13 mouse cellular contexts compared by ENCODE assay signal in the genomic region with DNA sequence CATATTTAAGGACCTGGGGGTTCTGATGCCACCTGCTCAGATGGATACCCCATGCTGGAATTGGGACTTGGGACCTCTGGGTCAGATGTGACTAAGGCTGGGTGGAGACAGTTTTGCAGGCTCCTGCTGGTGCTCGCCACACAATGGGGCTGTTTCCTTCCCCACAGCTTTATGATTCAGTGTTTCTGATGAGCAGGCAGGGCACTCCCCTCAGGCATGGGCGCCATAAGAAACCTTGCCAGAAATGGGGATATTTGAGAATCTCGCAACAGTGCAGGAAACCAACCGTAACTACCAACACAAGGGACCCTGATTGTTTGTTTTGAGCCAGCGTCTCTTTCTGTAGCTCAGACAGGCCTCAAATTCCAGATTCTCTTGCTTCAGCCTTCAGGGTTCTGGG. TPM values are rescaled to one million over a fixed set of nuclear protein-coding genes. Genes with fewer than 3 reads are reported as not detected.
DNase-seq lines count a peak whose midpoint lies in the region; ATAC-seq and TF ChIP-seq lines count a peak whose summit lies in the region.
"Had no signal": no experiment of that assay in that cellular context is flagged by ENCODE, and none has a peak within 500 bp of the region (broad histone marks: within the 10 kb centered on the region; RNA-seq: fewer than 3 reads in every experiment).

No protein-coding gene starts in this region.

- 48% methylated on average over 5 of the region's 5 CpGs for WGBS in heart, adult 2 months
- 17% methylated on average over 5 of the region's 5 CpGs for WGBS in macrophage (ENCODE audit: missing documents)
- 69% methylated on average over 5 of the region's 5 CpGs for WGBS in midbrain, postnatal 0 days

- no peaks in the 10 kb centered on the region for H3K27me3 ChIP-seq in heart, adult 2 months (ENCODE audit: control insufficient read depth, insufficient read depth, low read length)
- no peaks in the 10 kb centered on the region for H3K27me3 ChIP-seq in C2C12 (ENCODE audit: control insufficient read depth, insufficient read depth, insufficient read length)
- no peaks in the 10 kb centered on the region for H3K27me3 ChIP-seq in midbrain, postnatal 0 days (ENCODE audit: insufficient read depth, low read length)
- H3K27me3 ChIP-seq: forebrain, embryonic 15.5 days; intestine, embryonic 15.5 days had no signal

- no peak for TF ChIP-seq POLR2A in heart, adult 2 months (IDR thresholded peaks at IDR 0.05; ENCODE audit: insufficient read depth, low read depth, low read length)

- no peak overlapping the region for H3K4me3 ChIP-seq in heart, adult 2 months
- no peak overlapping the region for H3K4me3 ChIP-seq in C2C12 (ENCODE audit: insufficient read depth, poor library complexity, severe bottlenecking)
- H3K4me3 ChIP-seq in macrophage (ENCODE audit: inconsistent target), result no peak overlapping the region
- no peak overlapping the region for H3K4me3 ChIP-seq in midbrain, postnatal 0 days (ENCODE audit: low read depth, low read length)
- H3K4me3 ChIP-seq: forebrain, embryonic 15.5 days; intestine, embryonic 15.5 days; midbrain, embryonic 13.5 days had no signal

- peak overlapping the region; percentile 43 for H3K27ac ChIP-seq in heart, adult 2 months
- peak overlapping the region; percentile 87 for H3K27ac ChIP-seq in macrophage
- no peak overlapping the region for H3K27ac ChIP-seq in midbrain, postnatal 0 days (ENCODE audit: low read depth, low read length)
- H3K27ac ChIP-seq: forebrain, embryonic 15.5 days; intestine, embryonic 15.5 days; liver, embryonic 14.5 days; midbrain, embryonic 13.5 days had no signal

- TF ChIP-seq EP300 in heart, adult 2 months (IDR thresholded peaks at IDR 0.05; ENCODE audit: insufficient read depth, low read depth, low read length), result no peak

- H3K4me2 ChIP-seq in midbrain, postnatal 0 days (ENCODE audit: low read depth, low read length, poor library complexity, severe bottlenecking), result no peak overlapping the region
- H3K4me2 ChIP-seq: forebrain, embryonic 15.5 days; intestine, embryonic 15.5 days; midbrain, embryonic 13.5 days had no signal

- H3K79me2 ChIP-seq in heart, adult 2 months (replicated peaks; ENCODE audit: control insufficient read depth, insufficient read depth, low read length), result no peaks in the 10 kb centered on the region
- H3K79me2 ChIP-seq in C2C12 (ENCODE audit: control insufficient read depth, insufficient read depth), result peaks cover 25% of the 10 kb centered on the region
- no peaks in the 10 kb centered on the region for H3K79me2 ChIP-seq in macrophage (ENCODE audit: inconsistent target)

- H3K36me3 ChIP-seq in heart, adult 2 months (ENCODE audit: control insufficient read depth, insufficient read depth, low read length), result no peaks in the 10 kb centered on the region
- no peaks in the 10 kb centered on the region for H3K36me3 ChIP-seq in C2C12 (ENCODE audit: control insufficient read depth, insufficient read depth)
- no peaks in the 10 kb centered on the region for H3K36me3 ChIP-seq in macrophage (ENCODE audit: inconsistent target)
- H3K36me3 ChIP-seq in midbrain, postnatal 0 days (ENCODE audit: insufficient read depth, low read length), result no peaks in the 10 kb centered on the region
- H3K36me3 ChIP-seq: forebrain, embryonic 15.5 days; intestine, embryonic 15.5 days; midbrain, embryonic 13.5 days had no signal

- no peaks in the 10 kb centered on the region for H3K9me3 ChIP-seq in midbrain, postnatal 0 days (ENCODE audit: low read length)
- H3K9me3 ChIP-seq: forebrain, embryonic 15.5 days; intestine, embryonic 15.5 days; midbrain, embryonic 13.5 days had no signal

- no peak overlapping the region for H3ac ChIP-seq in C2C12 (ENCODE audit: control insufficient read depth, insufficient read length, low read depth)

- peaks cover 3% of the 10 kb centered on the region; the same call in 1 of the 2 replicates for H3K4me1 ChIP-seq in heart, adult 2 months (ENCODE audit: control insufficient read depth, insufficient read depth, low read length)
- H3K4me1 ChIP-seq in midbrain, postnatal 0 days (ENCODE audit: insufficient read depth, low read length), result peaks cover 10% of the 10 kb centered on the region

- no peak overlapping the region for H3K9ac ChIP-seq in heart, adult 2 months (ENCODE audit: low read depth, low read length)
- H3K9ac ChIP-seq in midbrain, postnatal 0 days (replicated peaks; ENCODE audit: low read length, poor library complexity, severe bottlenecking), result no peak overlapping the region
- H3K9ac ChIP-seq: forebrain, embryonic 15.5 days; intestine, embryonic 15.5 days; liver, embryonic 14.5 days; midbrain, embryonic 13.5 days had no signal

- ATAC-seq in midbrain, postnatal 0 days (ENCODE audit: low FRiP score), result no peak
- ATAC-seq: forebrain, embryonic 15.5 days; intestine, embryonic 15.5 days; midbrain, embryonic 13.5 days had no signal

- DNase-seq in heart, adult 2 months, result peak in 1 of 2 experiments; percentile 40
- DNase-seq in heart, postnatal 4 days, result no peak
- peak; percentile 36 for DNase-seq in brain, adult 2 months (ENCODE audit: low read depth, low spot score)
- no peak for DNase-seq in midbrain, postnatal 0 days (ENCODE audit: low spot score)
- DNase-seq in gastrocnemius, postnatal 4 days (ENCODE audit: low spot score in 2 of 2), result no peak
- DNase-seq: embryo, embryonic 11 days; right cerebral cortex, postnatal 4 days had no signal

- intact Hi-C loops in heart, adult 2 months (cut with DNase I), result loop anchor here (2.0 to 5.0 kb wide), 2 partner anchors 14 to 36 kb away; no protein-coding TSS in a partner anchor

- TF ChIP-seq CTCF in heart, adult 2 months (IDR thresholded peaks at IDR 0.05), result no peak
- TF ChIP-seq CTCF in C2C12 (IDR thresholded peaks at IDR 0.05; ENCODE audit: control insufficient read depth, insufficient read depth, insufficient read length), result no peak
- no peak for TF ChIP-seq CTCF in midbrain, postnatal 0 days (IDR thresholded peaks at IDR 0.05)

- H3K79me3 ChIP-seq in C2C12 (ENCODE audit: low read depth), result peaks cover 16% of the 10 kb centered on the region

RNA-seq across cellular contexts. Expression of a gene that starts 2.2 kb away (rescaled TPM):
- total RNA-seq in heart, adult 2 months (2021), result 10 to 100 TPM; 10.0 to 14.4 TPM
- polyA plus RNA-seq in heart, adult 2 months (2012; rRNA removed), result 9.9 and 13.1 TPM in 2 replicates
- 10 to 100 TPM; 17.9 to 19.5 TPM for total RNA-seq in heart, postnatal 4 days (2021)
- polyA plus RNA-seq in C2C12 (2012; fragmentation: generic; extraction: Trizol) (92.7 TPM), macrophage (2018) (3.0 to 9.5 TPM (median 6.7 TPM) in 3 replicates)
- 1 to 10 TPM in 4 of 26 experiments, under 1 TPM in 2, not detected in 20; 0.63 to 3.3 (median 1.4) TPM for total RNA-seq in macrophage (2018; cell fraction: chromatin; rRNA removed)
- total RNA-seq in macrophage (2018; cell fraction: cytosol; rRNA removed), result 1 to 10 TPM; 1.1 to 8.4 (median 3.7) TPM
- 1 to 10 TPM in 12 of 26 experiments, under 1 TPM in 10, not detected in 4; 0.46 to 3.4 (median 1.0) TPM for total RNA-seq in macrophage (2018; cell fraction: nucleus; rRNA removed)
- 9.3 and 11.5 TPM in 2 replicates for total RNA-seq in midbrain, postnatal 0 days (2014; rRNA removed)
- polyA plus RNA-seq in midbrain, postnatal 0 days (2015; fragmentation: Nextera tagmentation; extraction: Ambion mirVana), result 11.9 and 13.7 TPM in 2 replicates
- 10 to 100 TPM; 11.5 to 11.8 TPM for total RNA-seq in gastrocnemius, postnatal 4 days (2021)

RNA-seq across cellular contexts. Expression of a gene that starts 16.1 kb away (rescaled TPM):
- total RNA-seq in heart, adult 2 months (2021), result 10 to 100 TPM; 21.1 to 21.9 TPM
- 55.0 and 61.4 TPM in 2 replicates for polyA plus RNA-seq in heart, adult 2 months (2012; rRNA removed)
- 10 to 100 TPM; 37.3 to 40.7 TPM for total RNA-seq in heart, postnatal 4 days (2021)
- polyA plus RNA-seq in C2C12 (2012; fragmentation: generic; extraction: Trizol) (33.0 TPM), macrophage (2018) (2.9 to 12.9 TPM (median 8.4 TPM) in 3 replicates)
- 1 to 10 TPM in 21 of 26 experiments, under 1 TPM in 5; 0.34 to 8.7 (median 1.7) TPM for total RNA-seq in macrophage (2018; cell fraction: chromatin; rRNA removed)
- total RNA-seq in macrophage (2018; cell fraction: cytosol; rRNA removed), result 1 to 10 TPM; 1.9 to 9.0 (median 3.2) TPM
- 10 to 100 TPM in 3 of 26 experiments, 1 to 10 TPM in 23; 1.9 to 15.2 (median 3.9) TPM for total RNA-seq in macrophage (2018; cell fraction: nucleus; rRNA removed)
- 14.7 and 15.1 TPM in 2 replicates for total RNA-seq in midbrain, postnatal 0 days (2014; rRNA removed)
- polyA plus RNA-seq in midbrain, postnatal 0 days (2015; fragmentation: Nextera tagmentation; extraction: Ambion mirVana), result 2.9 and 3.6 TPM in 2 replicates
- total RNA-seq in gastrocnemius, postnatal 4 days (2021), result 10 to 100 TPM; 33.7 to 34.8 TPM

RNA-seq across cellular contexts. Expression of a gene that starts 32.6 kb away (rescaled TPM):
- 10 to 100 TPM; 20.2 to 20.3 TPM for total RNA-seq in heart, adult 2 months (2021)
- 27.6 and 33.6 TPM in 2 replicates for polyA plus RNA-seq in heart, adult 2 months (2012; rRNA removed)
- total RNA-seq in heart, postnatal 4 days (2021), result 10 to 100 TPM; 28.4 to 32.4 TPM
- polyA plus RNA-seq in C2C12 (2012; fragmentation: generic; extraction: Trizol) (11.3 TPM), macrophage (2018) (10.8 to 19.0 TPM (median 16.4 TPM) in 3 replicates)
- 100 to 1,000 TPM in 25 of 26 experiments, 10 to 100 TPM in 1; 94.8 to 230 (median 183) TPM for total RNA-seq in macrophage (2018; cell fraction: chromatin; rRNA removed)
- total RNA-seq in macrophage (2018; cell fraction: cytosol; rRNA removed), result 10 to 100 TPM; 11.2 to 23.1 (median 16.7) TPM
- total RNA-seq in macrophage (2018; cell fraction: nucleus; rRNA removed), result 100 to 1,000 TPM in 6 of 26 experiments, 10 to 100 TPM in 20; 55.3 to 113 (median 81.8) TPM
- 71.8 and 83.9 TPM in 2 replicates for total RNA-seq in midbrain, postnatal 0 days (2014; rRNA removed)
- 48.8 and 50.6 TPM in 2 replicates for polyA plus RNA-seq in midbrain, postnatal 0 days (2015; fragmentation: Nextera tagmentation; extraction: Ambion mirVana)
- total RNA-seq in gastrocnemius, postnatal 4 days (2021), result 10 to 100 TPM; 18.6 to 22.3 TPM

RNA-seq across cellular contexts. Expression of a gene that starts 40.8 kb away (rescaled TPM):
- 10 to 100 TPM; 18.2 to 21.3 TPM for total RNA-seq in heart, adult 2 months (2021)
- polyA plus RNA-seq in heart, adult 2 months (2012; rRNA removed), result 15.1 and 21.4 TPM in 2 replicates
- 10 to 100 TPM; 16.7 to 19.5 TPM for total RNA-seq in heart, postnatal 4 days (2021)
- polyA plus RNA-seq in C2C12 (2012; fragmentation: generic; extraction: Trizol), result 18.7 TPM
- 100 to 1,000 TPM in 23 of 26 experiments, 10 to 100 TPM in 3; 84.4 to 383 (median 149) TPM for total RNA-seq in macrophage (2018; cell fraction: chromatin; rRNA removed)
- total RNA-seq in macrophage (2018; cell fraction: cytosol; rRNA removed), result 100 to 1,000 TPM in 10 of 26 experiments, 10 to 100 TPM in 16; 76.0 to 130 (median 96.6) TPM
- total RNA-seq in macrophage (2018; cell fraction: nucleus; rRNA removed), result 100 to 1,000 TPM; 100 to 448 (median 137) TPM
- 62.5 to 98.7 TPM (median 75.6 TPM) in 3 replicates for polyA plus RNA-seq in macrophage (2018)
- 19.3 and 21.9 TPM in 2 replicates for total RNA-seq in midbrain, postnatal 0 days (2014; rRNA removed)
- 30.6 and 33.0 TPM in 2 replicates for polyA plus RNA-seq in midbrain, postnatal 0 days (2015; fragmentation: Nextera tagmentation; extraction: Ambion mirVana)
- 10 to 100 TPM; 18.5 to 21.5 TPM for total RNA-seq in gastrocnemius, postnatal 4 days (2021)

RNA-seq across cellular contexts. Expression of a gene that starts 44.9 kb away (rescaled TPM):
- 1 to 10 TPM; 2.3 to 2.5 TPM for total RNA-seq in heart, adult 2 months (2021)
- polyA plus RNA-seq in heart, adult 2 months (2012; rRNA removed), result 5.0 and 5.5 TPM in 2 replicates
- total RNA-seq in heart, postnatal 4 days (2021), result 10 to 100 TPM in 1 of 2 experiments, 1 to 10 TPM in 1; 8.8 to 10.6 TPM
- 16.5 TPM for polyA plus RNA-seq in C2C12 (2012; fragmentation: generic; extraction: Trizol)
- 10 to 100 TPM in 8 of 26 experiments, 1 to 10 TPM in 18; 2.7 to 15.1 (median 8.4) TPM for total RNA-seq in macrophage (2018; cell fraction: chromatin; rRNA removed)
- 1 to 10 TPM; 2.4 to 6.7 (median 4.1) TPM for total RNA-seq in macrophage (2018; cell fraction: cytosol; rRNA removed)
- 10 to 100 TPM in 3 of 26 experiments, 1 to 10 TPM in 23; 1.6 to 20.0 (median 5.9) TPM for total RNA-seq in macrophage (2018; cell fraction: nucleus; rRNA removed)
- 2.7 to 5.4 TPM (median 5.3 TPM) in 3 replicates for polyA plus RNA-seq in macrophage (2018)
- total RNA-seq in midbrain, postnatal 0 days (2014; rRNA removed), result 47.2 and 47.5 TPM in 2 replicates
- 122 and 123 TPM in 2 replicates for polyA plus RNA-seq in midbrain, postnatal 0 days (2015; fragmentation: Nextera tagmentation; extraction: Ambion mirVana)
- 1 to 10 TPM; 2.0 to 2.5 TPM for total RNA-seq in gastrocnemius, postnatal 4 days (2021)
